Mouse (Mus musculus): ENCODE measurements at regions not wholly inside any gene's neighbourhood (a gene's known extent, or its start where the extent isn't known, plus 50 kb on each side); places are given as distances from the start of the nearest gene placed in this dataset.

DNA sequence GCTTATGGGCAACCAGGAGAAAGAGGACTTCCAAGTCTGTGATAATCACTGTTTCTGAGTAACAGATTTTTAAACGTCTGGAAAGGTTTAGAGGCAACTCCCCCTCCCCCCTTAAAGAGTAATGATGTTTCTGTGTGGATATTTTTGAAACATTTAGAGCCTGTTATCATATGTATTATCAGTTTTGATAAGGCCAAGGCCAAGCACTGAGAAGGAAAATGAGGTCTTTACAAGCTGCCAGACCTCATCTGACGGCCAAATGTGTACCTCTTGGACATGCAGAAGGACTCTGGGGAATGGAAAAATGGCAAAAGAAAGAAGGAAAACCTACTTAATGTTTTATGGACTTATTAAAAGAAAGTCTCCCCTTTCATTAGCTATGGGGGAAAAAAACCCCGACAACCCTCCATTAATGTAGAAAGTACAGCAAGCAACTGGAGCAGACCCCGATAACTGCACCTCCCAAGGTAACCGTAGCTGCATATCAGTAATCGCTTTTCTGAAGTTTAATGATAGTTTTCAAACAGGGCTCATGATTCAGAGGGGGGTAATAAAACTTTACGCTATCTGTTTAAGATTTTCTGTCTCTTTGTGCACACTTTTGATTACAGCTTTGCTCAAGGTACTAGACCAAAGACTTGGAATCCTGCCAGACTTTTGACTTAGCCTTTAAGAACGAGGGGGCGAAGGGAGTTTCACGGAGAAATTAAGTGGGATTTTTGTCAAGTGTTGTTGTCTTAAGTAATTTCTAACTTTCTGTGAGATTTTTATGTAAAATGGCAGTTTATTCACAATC, 469.9 kb upstream of the Tenm3 start:
- TF ChIP-seq ZC3H11A (IDR thresholded peaks at IDR 0.05; ENCODE audit: borderline replicate concordance, low read depth, low read length) (no peak), ZNF384 (IDR thresholded peaks at IDR 0.05; ENCODE audit: low read depth, low read length) (no peak), HCFC1 (IDR thresholded peaks at IDR 0.05; ENCODE audit: borderline replicate concordance, insufficient read depth, low read length) (no peak)
